Mouse (Mus musculus): ENCODE data around the gene Pitpnm1. TPM values are rescaled to one million over a fixed set of nuclear protein-coding genes. Genes with fewer than 3 reads are reported as not detected.

Gene Pitpnm1
- total and polyA plus RNA-seq, 2 experiments from 2014 or later = 82.9 to 127 TPM

DNA sequence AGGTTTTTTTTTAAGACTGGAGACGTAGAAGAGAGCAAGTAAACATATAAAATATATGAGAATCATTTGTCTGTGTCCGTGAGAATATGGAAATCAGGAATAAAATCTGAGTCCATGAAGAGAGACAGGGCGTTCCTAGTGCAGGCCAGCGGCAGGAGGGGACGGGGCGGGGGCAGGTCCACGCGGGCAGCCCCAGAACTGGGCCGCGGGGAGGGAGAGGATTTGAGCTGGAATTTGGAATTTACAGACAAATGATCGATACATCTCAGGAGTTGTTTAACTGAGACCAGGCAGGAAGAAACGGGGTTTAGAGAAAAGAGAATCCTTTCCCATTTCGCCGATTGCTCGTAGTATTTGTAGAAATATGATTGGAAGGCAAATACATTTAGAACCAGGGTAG lies 29.5 kb upstream of the Pitpnm1 start:
- no peak overlapping the region for H3K27ac ChIP-seq (ENCODE audit: low read depth, low read length)
- no peak overlapping the region for H3K4me3 ChIP-seq (ENCODE audit: low read depth, low read length)
- H3K4me1 ChIP-seq (ENCODE audit: insufficient read depth) = no peaks in the 10 kb centered on the region
- ATAC-seq (no peak), DNase-seq (no peak)
- no peaks in the 10 kb centered on the region for H3K36me3 ChIP-seq (ENCODE audit: insufficient read depth)
- no peak for TF ChIP-seq CTCF (IDR thresholded peaks at IDR 0.05; ENCODE audit: low read depth)
- no peaks in the 10 kb centered on the region for H3K27me3 ChIP-seq (ENCODE audit: insufficient read depth, low read length)
- H3K9me3 ChIP-seq (ENCODE audit: low read length) = no peaks in the 10 kb centered on the region
- no peak overlapping the region for H3K4me2 ChIP-seq (ENCODE audit: low read depth)
- H3K9ac ChIP-seq = no peak overlapping the region
- WGBS = 79% methylated on average over 15 of the region's 15 CpGs

GRCm38 (mm10) chr19:4070756-4071155 lies 29.0 kb upstream of the Pitpnm1 start:
- 80% methylated on average over 8 of the region's 8 CpGs for WGBS
- Histone ChIP-seq H3K36me3 (ENCODE audit: insufficient read depth) (no peaks in the 10 kb centered on the region), H3K9ac (no peak overlapping the region), H3K4me3 (ENCODE audit: low read depth, low read length) (no peak overlapping the region), H3K27ac (ENCODE audit: low read depth, low read length) (no peak overlapping the region), H3K27me3 (ENCODE audit: insufficient read depth, low read length) (no peaks in the 10 kb centered on the region), H3K4me2 (ENCODE audit: low read depth) (no peak overlapping the region), H3K9me3 (ENCODE audit: low read length) (no peaks in the 10 kb centered on the region), H3K4me1 (ENCODE audit: insufficient read depth) (no peaks in the 10 kb centered on the region)
- ATAC-seq = no peak
- no peak for TF ChIP-seq CTCF (IDR thresholded peaks at IDR 0.05; ENCODE audit: low read depth)
- DNase-seq = no peak

GRCm38 (mm10) chr19:4071406-4071805 lies 28.4 kb upstream of the Pitpnm1 start:
- H3K27me3 ChIP-seq (ENCODE audit: insufficient read depth, low read length) = no peaks in the 10 kb centered on the region
- TF ChIP-seq CTCF (IDR thresholded peaks at IDR 0.05; ENCODE audit: low read depth) = no peak
- DNase-seq (no peak), ATAC-seq (no peak)
- no peak overlapping the region for H3K4me3 ChIP-seq (ENCODE audit: low read depth, low read length)
- no peaks in the 10 kb centered on the region for H3K9me3 ChIP-seq (ENCODE audit: low read length)
- H3K4me1 ChIP-seq (ENCODE audit: insufficient read depth) = no peaks in the 10 kb centered on the region
- no peak overlapping the region for H3K9ac ChIP-seq
- no peak overlapping the region for H3K27ac ChIP-seq (ENCODE audit: low read depth, low read length)
- no peaks in the 10 kb centered on the region for H3K36me3 ChIP-seq (ENCODE audit: insufficient read depth)
- WGBS = 91% methylated on average over 6 of the region's 6 CpGs
- no peak overlapping the region for H3K4me2 ChIP-seq (ENCODE audit: low read depth)

GRCm38 (mm10) chr19:4072706-4073424 lies 26.9 kb upstream of the Pitpnm1 start:
- 85% methylated on average over 6 of the region's 6 CpGs for WGBS
- no peaks in the 10 kb centered on the region for H3K4me1 ChIP-seq (ENCODE audit: insufficient read depth)
- no peak for ATAC-seq
- H3K4me3 ChIP-seq (ENCODE audit: low read depth, low read length) = no peak overlapping the region
- no peak overlapping the region for H3K9ac ChIP-seq
- H3K27me3 ChIP-seq (ENCODE audit: insufficient read depth, low read length) = no peaks in the 10 kb centered on the region
- no peak overlapping the region for H3K27ac ChIP-seq (ENCODE audit: low read depth, low read length)
- TF ChIP-seq CTCF (IDR thresholded peaks at IDR 0.05; ENCODE audit: low read depth) = no peak
- H3K4me2 ChIP-seq (ENCODE audit: low read depth) = no peak overlapping the region
- no peak for DNase-seq
- no peaks in the 10 kb centered on the region for H3K9me3 ChIP-seq (ENCODE audit: low read length)
- H3K36me3 ChIP-seq (ENCODE audit: insufficient read depth) = no peaks in the 10 kb centered on the region

- 83% methylated on average over 1 of the region's 1 CpGs for WGBS
- no peak overlapping the region for H3K27ac ChIP-seq (ENCODE audit: low read depth, low read length)
Observed at GRCm38 (mm10) chr19:4075531-4075930, 24.3 kb upstream of the Pitpnm1 start.

GRCm38 (mm10) chr19:4079594-4079993 lies 20.2 kb upstream of the Pitpnm1 start:
- ATAC-seq (no peak), DNase-seq (no peak)
- Histone ChIP-seq H3K4me2 (ENCODE audit: low read depth) (no peak overlapping the region), H3K9ac (no peak overlapping the region), H3K27me3 (ENCODE audit: insufficient read depth, low read length) (no peaks in the 10 kb centered on the region), H3K36me3 (ENCODE audit: insufficient read depth) (no peaks in the 10 kb centered on the region), H3K4me3 (ENCODE audit: low read depth, low read length) (no peak overlapping the region), H3K4me1 (ENCODE audit: insufficient read depth) (no peaks in the 10 kb centered on the region), H3K9me3 (ENCODE audit: low read length) (no peaks in the 10 kb centered on the region), H3K27ac (ENCODE audit: low read depth, low read length) (no peak overlapping the region)
- no peak for TF ChIP-seq CTCF (IDR thresholded peaks at IDR 0.05; ENCODE audit: low read depth)
- WGBS = 84% methylated on average over 1 of the region's 1 CpGs

More at GRCm38 (mm10) chr19:4075531-4075930, 24.3 kb upstream of the Pitpnm1 start:
- Histone ChIP-seq H3K4me1 (ENCODE audit: insufficient read depth) (no peaks in the 10 kb centered on the region), H3K4me2 (ENCODE audit: low read depth) (no peak overlapping the region), H3K4me3 (ENCODE audit: low read depth, low read length) (no peak overlapping the region), H3K9me3 (ENCODE audit: low read length) (no peaks in the 10 kb centered on the region), H3K27me3 (ENCODE audit: insufficient read depth, low read length) (no peaks in the 10 kb centered on the region), H3K9ac (no peak overlapping the region), H3K36me3 (ENCODE audit: insufficient read depth) (no peaks in the 10 kb centered on the region)
- DNase-seq = no peak
- ATAC-seq = no peak
- no peak for TF ChIP-seq CTCF (IDR thresholded peaks at IDR 0.05; ENCODE audit: low read depth)

GRCm38 (mm10) chr19:4080511-4081009 lies 19.2 kb upstream of the Pitpnm1 start:
- WGBS = 66% methylated on average over 8 of the region's 8 CpGs
- Histone ChIP-seq H3K36me3 (ENCODE audit: insufficient read depth) (no peaks in the 10 kb centered on the region), H3K9me3 (ENCODE audit: low read length) (no peaks in the 10 kb centered on the region), H3K27ac (ENCODE audit: low read depth, low read length) (no peak overlapping the region), H3K4me1 (ENCODE audit: insufficient read depth) (no peaks in the 10 kb centered on the region), H3K4me3 (ENCODE audit: low read depth, low read length) (no peak overlapping the region), H3K9ac (no peak overlapping the region), H3K4me2 (ENCODE audit: low read depth) (no peak overlapping the region), H3K27me3 (ENCODE audit: insufficient read depth, low read length) (no peaks in the 10 kb centered on the region)
- ATAC-seq (no peak), DNase-seq (no peak)
- TF ChIP-seq CTCF (IDR thresholded peaks at IDR 0.05; ENCODE audit: low read depth) = no peak
